Mouse (Mus musculus) G1E (cell line): Measurements from ENCODE around the gene Utp20.

ENCODE experiments used
- CTCF ChIP-seq: IDR thresholded peaks from 2 replicates; pipeline ENCODE4 v1.5.1; 2012; ENCODE audit warnings: low read depth, low read length, inconsistent platforms, mixed read lengths
- POLR2AphosphoS5 ChIP-seq: IDR thresholded peaks from 2 replicates; pipeline ENCODE4 v1.6.1; 2012; ENCODE audit warnings: low read depth, low read length, inconsistent platforms; ENCODE audit not compliant: insufficient replicate concordance
- TAL1 ChIP-seq: conservative IDR thresholded peaks from 2 replicates; pipeline ENCODE4 v1.6.1; 2012; ENCODE audit warnings: low read depth, low read length, inconsistent platforms, mixed read lengths

GRCm38 (mm10) chr10:88793671-88794070, 32.9 kb downstream of the Utp20 start:
- no peak for TF ChIP-seq TAL1
- TF ChIP-seq CTCF = no peak
- no peak for TF ChIP-seq POLR2AphosphoS5
